Mouse (Mus musculus) ES-E14 (cell line): ENCODE measurements around the gene Nktr. TPM values are rescaled to one million over a fixed set of nuclear protein-coding genes. Genes with fewer than 3 reads are reported as not detected.

Source experiments
- DNase-seq: peaks from one replicate; pipeline ENCODE4 v3.0.0-alpha.2; 2013; ENCODE audit warnings: low read depth, low spot score
- H3K27ac ChIP-seq: 2 replicates; pipeline ENCODE4 v1.5.1; 2012; ENCODE audit warnings: low read depth, mild to moderate bottlenecking, low read length, moderate library complexity, mixed read lengths; ENCODE audit not compliant: poor library complexity, insufficient read depth, severe bottlenecking
- H3K36me3 ChIP-seq: 2 replicates; pipeline ENCODE4 v1.6.1; 2012; ENCODE audit warnings: mild to moderate bottlenecking, low read length, moderate library complexity, mixed read lengths; ENCODE audit not compliant: control insufficient read depth, poor library complexity, insufficient read depth, severe bottlenecking
- H3K4me1 ChIP-seq, 2 experiments: fragments of 150-350 bp in 1 of 2; sonication (generic) in 1 of 2; 2 replicates each; pipeline ENCODE4 v1.6.1; 2012; ENCODE audit warnings: low read length in 2 of 2, mild to moderate bottlenecking in 1 of 2, mixed read lengths in 1 of 2; ENCODE audit not compliant: control insufficient read depth in 2 of 2, insufficient read depth in 2 of 2, poor library complexity in 1 of 2
- H3K4me3 ChIP-seq, 2 experiments: fragments of 150-350 bp in 1 of 2; sonication (generic) in 1 of 2; 2 replicates each; pipeline ENCODE4 v1.5.1; 2012; ENCODE audit warnings: low read length in 2 of 2, low read depth in 1 of 2, mild to moderate bottlenecking in 1 of 2, mixed read lengths in 1 of 2; ENCODE audit not compliant: insufficient read depth in 1 of 2, poor library complexity in 1 of 2, severe bottlenecking in 1 of 2
- H3K9ac ChIP-seq: 2 replicates; pipeline ENCODE4 v1.6.1; 2012; ENCODE audit warnings: low read depth, mild to moderate bottlenecking, low read length, mixed read lengths; ENCODE audit not compliant: poor library complexity, insufficient read depth, severe bottlenecking
- H3K9me3 ChIP-seq: fragments of 150-350 bp; sonication (generic); 2 replicates; pipeline ENCODE4 v1.6.1; 2012; ENCODE audit warnings: low read depth, mild to moderate bottlenecking, low read length; ENCODE audit not compliant: control insufficient read depth, insufficient read depth
- CHD2 ChIP-seq: IDR thresholded peaks from 2 replicates; pipeline ENCODE4 v1.6.1; 2014; ENCODE audit warnings: mild to moderate bottlenecking, low read depth, low read length, inconsistent platforms
- HCFC1 ChIP-seq: IDR thresholded peaks from 2 replicates; pipeline ENCODE4 v1.6.1; 2012; ENCODE audit warnings: low read length, inconsistent platforms, borderline replicate concordance; ENCODE audit not compliant: insufficient read depth
- MAFK ChIP-seq: IDR thresholded peaks from 2 replicates; pipeline ENCODE4 v1.6.1; 2014; ENCODE audit warnings: mild to moderate bottlenecking, low read depth, low read length, inconsistent platforms; ENCODE audit not compliant: insufficient read depth
- ZC3H11A ChIP-seq: IDR thresholded peaks from 2 replicates; pipeline ENCODE4 v1.6.1; 2012; ENCODE audit warnings: low read depth, mild to moderate bottlenecking, inconsistent platforms, low read length, borderline replicate concordance
- ZNF384 ChIP-seq: IDR thresholded peaks from 2 replicates; pipeline ENCODE4 v1.6.1; 2012; ENCODE audit warnings: low read depth, low read length, inconsistent platforms
- in situ Hi-C, 2 experiments: fragments of 600-800 bp; cut with MboI; formaldehyde crosslinking; loops; one replicate each; pipeline ENCODE4 v1.15.1; 2025; ENCODE audit warnings: low sequenced_read_pairs in 2 of 2, inconsistent platforms in 1 of 2; ENCODE audit not compliant: unreplicated experiment in 2 of 2
- total RNA-seq: library from RNA; depleted of rRNA; stranded (reverse); fragments of 300-350 nt; gene quantifications from 2 replicates; pipeline ENCODE4 v1.2.3, GENCODE M21; 2012

Nktr gene
- total RNA-seq, 1 experiment: 69.6 TPM

DNA sequence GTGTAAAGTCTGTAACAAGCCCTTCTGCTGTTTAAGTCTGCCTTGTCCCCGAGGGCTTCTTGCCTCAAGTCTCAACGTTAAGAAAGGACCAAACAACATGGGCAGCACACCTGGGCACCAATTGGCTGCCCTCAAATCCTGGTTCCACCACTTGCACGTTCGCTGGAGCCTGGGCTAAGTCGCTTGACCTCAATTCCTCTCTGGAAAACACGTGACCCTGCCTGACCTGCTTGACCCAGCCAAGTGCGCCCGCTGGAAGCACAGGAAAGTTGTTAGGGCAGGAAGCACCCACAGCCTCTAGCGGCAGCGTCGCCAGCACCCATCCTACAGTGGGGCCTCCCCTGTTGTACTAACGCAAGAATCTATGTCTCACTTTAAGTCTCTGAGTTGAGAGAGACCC lies 24.2 kb upstream of the Nktr start:
- Histone ChIP-seq H3K4me3 (no peak overlapping the region), H3K4me1 (no peaks in the 10 kb centered on the region), H3K9me3 (no peaks in the 10 kb centered on the region), H3K36me3 (no peaks in the 10 kb centered on the region), H3K27ac (no peak overlapping the region), H3K9ac (no peak overlapping the region)
- no peak for TF ChIP-seq MAFK
- TF ChIP-seq ZC3H11A: no peak
- no peak for TF ChIP-seq CHD2
- TF ChIP-seq HCFC1: no peak
- TF ChIP-seq ZNF384: no peak
- DNase-seq: no peak
- in situ Hi-C loops: no loop called here

DNA sequence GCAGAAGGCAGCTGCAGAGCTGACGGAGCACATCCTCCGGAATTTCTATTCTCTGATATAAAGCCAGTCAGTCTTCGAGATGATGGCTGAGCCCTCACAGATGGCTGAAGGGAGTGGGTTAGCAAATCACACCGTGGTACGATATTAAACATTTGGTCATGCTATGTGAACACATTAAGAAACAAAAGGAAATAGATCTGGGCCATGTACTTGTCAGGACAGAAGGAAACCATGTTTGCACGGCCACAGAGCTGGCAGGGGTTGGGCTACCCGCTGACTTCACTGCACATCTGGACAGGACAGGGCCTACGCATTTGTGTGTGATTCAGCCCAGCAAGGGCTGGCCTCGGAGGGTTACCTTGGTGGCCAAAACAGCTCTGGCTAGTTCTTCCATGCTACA lies 22.3 kb upstream of the Nktr start:
- H3K4me1 ChIP-seq: no peaks in the 10 kb centered on the region
- no peak overlapping the region for H3K4me3 ChIP-seq
- no peak overlapping the region for H3K27ac ChIP-seq
- DNase-seq: no peak
- TF ChIP-seq HCFC1 (no peak), MAFK (no peak), ZC3H11A (no peak), CHD2 (no peak), ZNF384 (no peak)
- H3K9ac ChIP-seq: no peak overlapping the region
- H3K36me3 ChIP-seq: no peaks in the 10 kb centered on the region
- in situ Hi-C loops: no loop called here
- H3K9me3 ChIP-seq: no peaks in the 10 kb centered on the region

DNA sequence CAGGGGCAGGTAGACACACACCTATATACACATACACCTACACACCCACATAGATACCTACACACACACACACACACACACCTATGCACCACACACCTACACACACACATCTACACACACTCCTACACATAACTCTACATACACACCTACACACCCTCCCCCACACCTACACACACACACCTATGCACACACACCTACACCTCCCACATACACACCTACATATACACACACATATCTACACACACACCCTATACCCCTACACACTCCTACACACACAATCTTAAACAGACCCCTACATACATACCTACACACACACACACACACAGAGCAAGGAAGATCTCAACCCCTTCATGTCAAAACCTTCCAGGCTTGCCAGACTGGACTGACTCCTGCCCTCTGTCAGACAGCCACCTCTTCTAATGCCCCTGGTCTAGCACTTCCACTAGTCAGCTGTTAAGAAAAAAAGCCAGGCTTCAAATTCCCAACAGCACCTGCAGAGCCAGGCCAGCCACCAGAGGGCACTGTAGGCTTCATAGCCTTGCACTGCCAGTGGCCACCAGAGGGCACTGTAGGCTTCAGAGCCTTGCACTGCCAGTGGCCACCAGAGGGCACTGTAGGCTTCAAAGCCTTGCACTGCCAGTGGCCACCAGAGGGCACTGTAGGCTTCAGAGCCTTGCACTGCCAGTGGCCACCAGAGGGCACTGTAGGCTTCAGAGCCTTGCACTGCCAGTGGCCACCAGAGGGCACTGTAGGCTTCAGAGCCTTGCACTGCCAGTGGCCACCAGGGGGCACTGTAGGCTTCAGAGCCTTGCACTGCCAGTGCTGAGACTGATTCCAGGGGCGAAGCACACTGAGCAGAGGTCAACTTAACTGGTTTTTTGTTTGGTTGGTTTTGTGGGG lies 21.6 kb upstream of the Nktr start:
- no peaks in the 10 kb centered on the region for H3K36me3 ChIP-seq
- no peak overlapping the region for H3K4me3 ChIP-seq
- DNase-seq: no peak
- H3K9ac ChIP-seq: no peak overlapping the region
- no peak overlapping the region for H3K27ac ChIP-seq
- no peaks in the 10 kb centered on the region for H3K4me1 ChIP-seq
- H3K9me3 ChIP-seq: no peaks in the 10 kb centered on the region
- TF ChIP-seq HCFC1 (peak; percentile 72; the same call in 1 of the 2 replicates), ZNF384 (peak; percentile 54; the same call in 1 of the 2 replicates), CHD2 (no peak), ZC3H11A (no peak), MAFK (no peak)
- in situ Hi-C loops: no loop called here

DNA sequence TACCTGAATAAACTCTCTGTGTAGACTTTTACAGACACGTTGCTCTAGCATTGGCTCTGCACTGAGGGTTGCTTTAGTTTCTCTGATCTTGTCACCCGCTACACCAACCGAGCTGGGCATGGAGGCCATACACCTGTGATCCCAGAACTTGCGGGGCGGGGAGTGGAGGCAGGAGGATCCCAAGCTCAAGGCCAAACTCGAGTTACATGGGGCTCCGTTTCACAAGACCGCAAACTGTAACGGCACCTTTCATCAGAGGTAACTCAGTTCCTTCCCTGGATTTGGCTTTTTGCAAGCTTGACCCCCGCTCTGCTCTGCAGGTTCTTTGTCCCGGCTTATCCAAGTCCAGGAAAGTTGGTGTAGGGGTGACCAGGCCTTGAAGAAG lies 14.7 kb upstream of the Nktr start:
- in situ Hi-C loops: no loop called here
- no peaks in the 10 kb centered on the region for H3K9me3 ChIP-seq
- H3K4me3 ChIP-seq: peak overlapping the region; percentile 69 to 91; a peak in 3 of 4 replicates
- no peaks in the 10 kb centered on the region for H3K36me3 ChIP-seq
- no peak overlapping the region for H3K9ac ChIP-seq
- peaks cover 0 to 5% of the 10 kb centered on the region in 2 experiments; a peak in 3 of 4 replicates for H3K4me1 ChIP-seq
- DNase-seq: no peak
- TF ChIP-seq CHD2: no peak
- TF ChIP-seq ZNF384: no peak
- TF ChIP-seq MAFK: no peak
- TF ChIP-seq ZC3H11A: no peak
- TF ChIP-seq HCFC1: no peak
- no peak overlapping the region for H3K27ac ChIP-seq
